Mouse (Mus musculus) kidney, embryonic 15.5 days (tissue): ENCODE measurements around the gene Ltb4r1. TPM values are rescaled to one million over a fixed set of nuclear protein-coding genes. Genes with fewer than 3 reads are reported as not detected.

Experiments used
- ATAC-seq: fragments of 200-750 bp; cut with Nextera tagmentation; replicated peaks from 2 replicates; pipeline ENCODE4 v1.8.0; 2017; ENCODE audit warnings: moderate TSS enrichment; ENCODE audit not compliant: low FRiP score
- H3K27ac ChIP-seq: fragments of 300-500 bp; sonication (generic); 2 replicates; pipeline ENCODE4 v1.5.1; 2015; ENCODE audit warnings: mild to moderate bottlenecking, inconsistent platforms
- H3K27me3 ChIP-seq: fragments of 300-500 bp; sonication (generic); 2 replicates; pipeline ENCODE4 v1.6.1; 2015; ENCODE audit warnings: inconsistent platforms
- H3K36me3 ChIP-seq: fragments of 300-500 bp; sonication (generic); 2 replicates; pipeline ENCODE4 v1.6.1; 2015; ENCODE audit warnings: inconsistent platforms
- H3K4me1 ChIP-seq: fragments of 300-500 bp; sonication (generic); 2 replicates; pipeline ENCODE4 v1.6.1; 2015; ENCODE audit warnings: inconsistent platforms
- H3K4me2 ChIP-seq: fragments of 300-500 bp; sonication (generic); 2 replicates; pipeline ENCODE4 v1.6.1; 2015; ENCODE audit warnings: moderate library complexity, mild to moderate bottlenecking, inconsistent platforms
- H3K4me3 ChIP-seq: fragments of 300-500 bp; sonication (generic); replicated peaks from 2 replicates; pipeline ENCODE4 v1.5.1; 2015; ENCODE audit warnings: mild to moderate bottlenecking, inconsistent platforms
- H3K9ac ChIP-seq: fragments of 300-500 bp; sonication (generic); 2 replicates; pipeline ENCODE4 v1.6.1; 2015; ENCODE audit warnings: mild to moderate bottlenecking, inconsistent platforms
- H3K9me3 ChIP-seq: fragments of 300-500 bp; sonication (generic); replicated peaks from 2 replicates; pipeline ENCODE4 v1.6.1; 2016; ENCODE audit warnings: inconsistent platforms
- WGBS: fragments of 180-500 bp; shearing (Covaris S2); methylation state at CpG from one replicate; pipeline ENCODE4 v1.1.7; 2015; ENCODE audit warnings: mixed read lengths; 5-methylcytosine and 5-hydroxymethylcytosine counted together
- polyA plus RNA-seq: library from polyadenylated mRNA; unstranded; fragments of >200 nt; fragmentation: Nextera tagmentation; extraction: Ambion mirVana; gene quantifications from 2 replicates; pipeline ENCODE4 v1.2.1, GENCODE M21; 2015

Gene Ltb4r1
- polyA plus RNA-seq, 1 experiment from 2014 or later, result 0.73 TPM

DNA sequence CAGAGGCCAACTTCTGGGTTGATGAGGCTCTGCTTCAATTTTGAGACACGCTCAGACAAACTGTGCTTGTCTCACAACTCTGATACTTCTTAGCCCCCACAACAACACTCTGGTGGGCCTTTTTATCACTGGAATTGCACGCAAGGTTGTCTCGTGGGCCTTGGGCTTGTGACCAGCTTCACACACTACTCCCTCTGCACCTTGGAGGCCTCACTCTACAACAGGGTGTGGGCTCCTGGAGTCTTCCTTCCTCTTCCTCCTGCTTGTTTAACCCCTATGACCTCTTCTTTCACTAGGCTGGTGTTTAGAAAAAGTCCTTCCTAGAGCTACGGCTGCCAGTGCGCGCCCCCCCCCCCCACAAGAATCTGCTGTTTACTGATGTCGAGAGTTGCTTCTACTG, 10.9 kb downstream of the Ltb4r1 start:
- H3K36me3 ChIP-seq, result 0 out of 2 replicates have a peak, but pooled peaks cover 5% of the 10 kb centered on the region
- H3K9me3 ChIP-seq, result no peaks in the 10 kb centered on the region
- H3K4me2 ChIP-seq, result no peak overlapping the region
- H3K4me3 ChIP-seq, result no peak overlapping the region
- no peak overlapping the region for H3K9ac ChIP-seq
- 57% methylated on average over 7 of the region's 7 CpGs for WGBS
- H3K27ac ChIP-seq, result no peak overlapping the region
- peaks cover 8% of the 10 kb centered on the region for H3K27me3 ChIP-seq
- no peak for ATAC-seq
- peaks cover 13% of the 10 kb centered on the region for H3K4me1 ChIP-seq

DNA sequence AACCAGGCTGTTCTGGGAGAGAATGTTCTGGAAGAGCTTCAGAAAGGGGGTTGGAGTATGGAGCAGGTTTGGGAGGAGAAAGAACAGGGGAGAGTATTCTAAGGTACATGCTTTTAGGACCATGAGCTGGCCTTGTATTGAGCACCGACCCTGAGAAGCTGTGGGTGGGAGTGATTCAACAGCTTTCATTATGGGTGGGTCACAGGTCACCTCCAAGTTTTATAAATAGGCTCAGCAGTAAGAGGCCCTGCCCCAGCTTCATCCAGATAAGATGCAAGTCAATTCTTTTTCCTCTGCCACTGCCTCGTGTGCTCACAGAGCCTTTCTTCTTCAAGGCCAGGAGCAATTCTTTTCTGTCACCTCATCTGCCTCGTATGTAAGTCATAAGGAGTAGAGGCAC, 11.4 kb downstream of the Ltb4r1 start:
- H3K36me3 ChIP-seq, result 0 out of 2 replicates have a peak, but pooled peaks cover 5% of the 10 kb centered on the region
- H3K27ac ChIP-seq, result no peak overlapping the region
- H3K4me3 ChIP-seq, result no peak overlapping the region
- H3K27me3 ChIP-seq, result peaks cover 12% of the 10 kb centered on the region
- WGBS, result 31% methylated on average over 3 of the region's 3 CpGs
- no peak overlapping the region for H3K4me2 ChIP-seq
- ATAC-seq, result no peak
- H3K4me1 ChIP-seq, result peaks cover 18% of the 10 kb centered on the region
- no peaks in the 10 kb centered on the region for H3K9me3 ChIP-seq
- no peak overlapping the region for H3K9ac ChIP-seq

DNA sequence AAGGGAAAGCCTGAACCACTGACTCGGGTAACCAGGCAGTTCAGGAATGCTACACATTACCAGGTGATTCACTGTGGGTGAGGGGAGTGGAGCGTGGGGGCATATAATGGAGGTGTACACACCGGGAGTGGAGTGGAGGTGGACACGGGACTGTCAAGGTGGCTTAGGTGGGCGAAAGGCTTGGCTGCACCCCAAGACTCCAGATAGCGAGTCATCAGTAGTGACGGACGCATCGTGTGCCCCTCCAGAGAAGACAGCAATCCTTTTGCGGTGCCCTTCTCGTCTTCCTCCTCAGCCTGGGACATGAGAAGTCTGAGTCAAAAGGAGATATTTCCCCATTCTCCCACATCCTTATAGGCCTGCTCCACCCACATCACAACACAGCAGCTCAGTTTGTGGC, 12.0 kb downstream of the Ltb4r1 start:
- ATAC-seq, result no peak
- no peak overlapping the region for H3K4me3 ChIP-seq
- no peak overlapping the region for H3K27ac ChIP-seq
- 0 out of 2 replicates have a peak, but pooled peaks cover 5% of the 10 kb centered on the region for H3K36me3 ChIP-seq
- H3K9ac ChIP-seq, result no peak overlapping the region
- peaks cover 24% of the 10 kb centered on the region for H3K4me1 ChIP-seq
- WGBS, result 88% methylated on average over 11 of the region's 11 CpGs
- H3K27me3 ChIP-seq, result peaks cover 14% of the 10 kb centered on the region
- no peaks in the 10 kb centered on the region for H3K9me3 ChIP-seq
- no peak overlapping the region for H3K4me2 ChIP-seq

DNA sequence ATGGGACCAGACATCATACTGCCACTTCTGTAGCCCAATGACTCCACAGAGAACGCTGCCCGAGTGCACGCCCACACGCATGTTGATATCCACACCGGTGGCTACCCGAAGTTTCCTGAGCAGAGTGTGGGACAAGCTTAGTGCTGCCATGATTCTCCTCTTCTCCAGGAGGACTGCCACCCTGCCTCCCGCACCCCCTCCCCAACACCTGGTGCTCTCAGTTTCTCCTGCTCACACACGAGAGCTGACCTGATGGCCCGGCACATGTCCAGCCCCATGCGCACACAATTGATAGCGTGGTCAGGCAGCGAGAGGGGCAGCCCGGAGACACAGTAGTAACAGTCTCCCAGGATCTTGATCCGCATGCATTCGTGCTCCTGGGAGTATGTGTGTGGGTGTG, 12.9 kb downstream of the Ltb4r1 start:
- 87% methylated on average over 15 of the region's 15 CpGs for WGBS
- H3K9me3 ChIP-seq, result no peaks in the 10 kb centered on the region
- peaks cover 16% of the 10 kb centered on the region for H3K27me3 ChIP-seq
- no peak for ATAC-seq
- H3K36me3 ChIP-seq, result 0 out of 2 replicates have a peak, but pooled peaks cover 5% of the 10 kb centered on the region
- H3K4me1 ChIP-seq, result peaks cover 33% of the 10 kb centered on the region
- no peak overlapping the region for H3K4me2 ChIP-seq
- no peak overlapping the region for H3K4me3 ChIP-seq
- no peak overlapping the region for H3K27ac ChIP-seq
- no peak overlapping the region for H3K9ac ChIP-seq

DNA sequence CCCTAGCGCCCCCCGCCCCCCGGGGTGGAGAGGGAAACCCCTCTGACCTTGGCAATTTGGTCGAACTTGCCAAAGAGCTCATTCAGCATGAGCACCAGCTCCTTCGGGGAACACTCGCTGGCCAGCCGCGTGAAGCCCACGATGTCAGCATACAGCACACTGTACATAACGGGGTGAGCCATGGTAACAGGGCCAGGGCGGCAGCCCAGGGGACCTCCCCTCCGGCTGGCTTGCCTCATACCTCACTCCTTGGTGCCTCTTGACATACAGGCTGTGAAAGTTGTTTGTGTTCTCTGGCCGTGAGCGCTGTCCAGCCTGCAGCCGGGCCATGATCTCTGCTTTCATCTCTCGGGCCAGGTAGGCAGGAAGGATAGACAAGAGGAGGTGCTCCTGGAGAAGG, 13.9 kb downstream of the Ltb4r1 start:
- ATAC-seq, result no peak
- Histone ChIP-seq H3K9me3 (no peaks in the 10 kb centered on the region), H3K27me3 (peaks cover 24% of the 10 kb centered on the region), H3K36me3 (0 out of 2 replicates have a peak, but pooled peaks cover 5% of the 10 kb centered on the region), H3K4me1 (peaks cover 43% of the 10 kb centered on the region), H3K4me3 (no peak overlapping the region), H3K4me2 (no peak overlapping the region), H3K27ac (no peak overlapping the region), H3K9ac (no peak overlapping the region)
- WGBS, result 53% methylated on average over 16 of the region's 16 CpGs

DNA sequence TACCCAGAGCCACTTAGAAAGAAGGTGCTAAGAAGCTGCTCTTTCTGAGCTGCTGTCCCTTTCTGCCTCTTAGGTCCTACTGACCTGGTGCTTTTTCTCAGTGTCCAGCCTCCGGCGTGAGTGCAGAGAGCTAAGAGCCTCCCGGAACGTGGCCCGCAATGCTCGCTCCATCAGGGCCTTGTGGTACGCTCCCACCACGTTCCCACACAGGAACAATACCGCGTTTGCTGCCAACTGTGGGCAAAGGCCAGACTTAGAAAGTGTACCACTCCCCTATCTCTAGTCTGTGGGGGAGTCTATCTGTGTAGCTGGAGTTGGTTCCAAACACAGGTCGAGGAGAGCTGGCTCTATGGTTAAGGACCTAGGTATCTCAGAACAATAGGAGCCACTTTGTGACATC, 15.0 kb downstream of the Ltb4r1 start:
- Histone ChIP-seq H3K9me3 (no peaks in the 10 kb centered on the region), H3K4me3 (no peak overlapping the region), H3K36me3 (0 out of 2 replicates have a peak, but pooled peaks cover 5% of the 10 kb centered on the region), H3K9ac (no peak overlapping the region), H3K4me2 (no peak overlapping the region), H3K4me1 (peaks cover 48% of the 10 kb centered on the region), H3K27me3 (peaks cover 35% of the 10 kb centered on the region), H3K27ac (no peak overlapping the region)
- no peak for ATAC-seq
- 83% methylated on average over 11 of the region's 11 CpGs for WGBS

DNA sequence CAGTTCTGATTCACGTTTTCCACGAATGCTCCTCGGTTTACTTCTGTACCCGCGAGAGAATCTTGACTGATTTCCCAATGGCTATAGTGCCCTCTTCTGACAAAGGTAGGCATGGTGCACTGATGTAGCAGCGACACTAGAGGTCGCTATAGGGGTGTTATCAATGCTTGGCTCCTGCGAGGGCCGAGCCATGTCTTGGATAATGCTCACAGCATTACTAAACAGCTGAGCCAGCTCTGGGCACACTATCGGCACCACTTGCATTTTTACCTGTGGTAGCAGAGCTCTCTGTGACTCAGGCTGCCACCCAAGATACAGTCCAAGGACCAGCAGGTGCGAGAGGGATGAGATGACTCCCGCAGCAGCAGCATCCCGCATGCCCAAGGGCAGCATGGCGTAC, 15.5 kb downstream of the Ltb4r1 start:
- peaks cover 48% of the 10 kb centered on the region for H3K4me1 ChIP-seq
- H3K36me3 ChIP-seq, result 0 out of 2 replicates have a peak, but pooled peaks cover 5% of the 10 kb centered on the region
- H3K4me2 ChIP-seq, result peak overlapping the region; percentile 83
- 0 out of 2 replicates have a peak overlapping the region, but pooled peaks have one; percentile 13 for H3K4me3 ChIP-seq
- no peak overlapping the region for H3K27ac ChIP-seq
- ATAC-seq, result 0 out of 2 replicates have a peak, but pooled peaks have one; percentile 27
- H3K9me3 ChIP-seq, result no peaks in the 10 kb centered on the region
- 17% methylated on average over 14 of the region's 14 CpGs for WGBS
- H3K27me3 ChIP-seq, result peaks cover 36% of the 10 kb centered on the region
- no peak overlapping the region for H3K9ac ChIP-seq

DNA sequence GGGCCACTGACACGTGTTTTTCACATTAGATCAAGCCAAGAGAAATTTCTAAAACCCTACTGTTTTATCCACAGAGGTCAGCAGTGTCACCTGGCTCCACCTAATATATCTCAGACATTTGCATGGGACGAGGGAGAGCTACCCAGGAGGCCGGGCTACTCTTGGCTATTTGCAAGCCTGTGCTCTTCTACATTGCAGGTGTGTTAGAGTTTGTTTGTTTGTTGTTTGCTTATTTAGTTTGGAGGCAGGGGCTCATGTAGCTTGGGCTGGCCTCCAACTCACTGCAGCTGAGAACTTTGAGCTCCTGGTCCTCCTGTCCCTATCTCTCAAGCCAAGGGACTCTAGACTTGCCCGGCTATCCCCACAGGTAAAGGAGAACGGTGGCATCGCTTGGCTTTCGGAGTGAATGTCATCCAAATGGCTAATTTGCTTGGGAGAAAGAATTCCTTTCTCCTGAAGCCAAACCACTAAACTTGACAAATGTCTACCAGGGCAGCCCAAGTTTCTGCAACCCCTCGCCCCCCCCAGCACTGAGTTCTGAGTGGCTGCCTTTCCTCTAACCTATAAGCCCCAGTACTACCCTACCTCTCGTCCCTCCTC, 16.7 kb downstream of the Ltb4r1 start:
- no peak for ATAC-seq
- Histone ChIP-seq H3K9ac (no peak overlapping the region), H3K4me1 (peaks cover 45% of the 10 kb centered on the region), H3K4me2 (peak overlapping the region; percentile 83), H3K27me3 (peaks cover 43% of the 10 kb centered on the region), H3K36me3 (0 out of 2 replicates have a peak, but pooled peaks cover 2% of the 10 kb centered on the region), H3K9me3 (no peaks in the 10 kb centered on the region), H3K4me3 (peak overlapping the region; percentile 51), H3K27ac (peak overlapping the region; percentile 89)
- WGBS, result 43% methylated on average over 9 of the region's 9 CpGs

DNA sequence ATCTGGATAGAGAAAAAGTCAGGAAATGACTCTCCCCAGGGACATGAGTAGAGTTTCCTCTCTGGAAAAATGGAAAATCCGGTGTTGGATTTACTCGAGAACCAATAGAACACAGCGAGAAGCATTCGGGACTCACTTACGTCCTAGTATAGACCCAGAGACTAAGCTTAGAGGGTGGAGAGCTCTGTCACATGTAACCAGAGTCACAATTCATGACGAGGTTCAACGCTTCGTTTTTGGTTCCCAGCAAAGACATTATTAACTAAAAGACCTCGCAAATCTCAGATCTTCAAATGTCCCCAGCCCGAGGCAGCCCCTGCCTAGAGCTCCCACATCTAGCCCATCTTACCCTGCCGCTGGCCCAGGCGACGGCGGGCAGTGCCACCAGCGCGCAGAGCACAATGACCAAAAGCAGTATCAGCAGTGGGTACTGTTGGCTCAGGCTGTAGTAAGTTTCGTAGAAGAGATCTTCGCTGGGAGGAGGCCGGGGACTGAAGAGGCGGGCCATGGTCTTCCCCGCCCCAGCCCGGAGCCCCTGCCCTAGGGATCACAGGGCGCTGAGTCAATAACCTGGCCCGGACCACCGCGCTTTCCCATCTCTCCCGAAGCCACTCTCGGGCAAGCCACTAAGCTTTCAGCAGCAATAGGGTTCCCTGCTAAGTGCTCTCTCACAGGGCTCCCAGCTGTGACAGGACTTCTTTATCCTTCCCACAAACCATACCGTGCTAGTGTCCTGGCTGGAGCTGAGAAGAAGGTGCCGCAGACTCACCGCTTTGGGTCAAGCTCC, 17.6 kb downstream of the Ltb4r1 start:
- peak; percentile 50 for ATAC-seq
- Histone ChIP-seq H3K27me3 (peaks cover 45% of the 10 kb centered on the region), H3K4me2 (peak overlapping the region; percentile 83), H3K9me3 (no peaks in the 10 kb centered on the region), H3K36me3 (no peaks in the 10 kb centered on the region), H3K9ac (peak overlapping the region; percentile 50), H3K4me3 (peak overlapping the region; percentile 51), H3K4me1 (peaks cover 50% of the 10 kb centered on the region), H3K27ac (peak overlapping the region; percentile 89)
- 2% methylated on average over 31 of the region's 31 CpGs for WGBS

DNA sequence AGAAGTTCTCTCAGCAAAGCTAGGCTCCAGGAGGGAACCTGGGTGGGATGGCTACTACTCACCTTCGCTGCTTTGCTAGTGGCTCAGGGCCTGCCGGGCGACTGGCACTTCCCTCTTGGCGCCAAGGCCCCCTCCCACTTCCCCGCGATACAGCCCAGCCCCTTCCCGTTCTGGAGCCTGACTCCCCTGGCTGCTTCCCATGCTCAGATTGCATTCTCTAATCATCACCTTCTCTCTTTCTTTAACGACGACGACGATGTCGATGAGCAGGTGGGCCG, 18.1 kb downstream of the Ltb4r1 start, which contains the start of gene Adcy4:
Gene Adcy4 (minus strand): TSS at position 138 of the 278 bp plus-strand sequence.
- ATAC-seq, result no peak
- WGBS, result 4% methylated on average over 13 of the region's 13 CpGs
- H3K27ac ChIP-seq, result peak within 1 kb of the TSS; percentile 89
- H3K9ac ChIP-seq, result peak within 1 kb of the TSS; percentile 50
- H3K4me3 ChIP-seq, result peak within 1 kb of the TSS; percentile 51
- H3K4me1 ChIP-seq, result peaks cover 56% of the 10 kb centered on the region
- H3K36me3 ChIP-seq, result no peaks in the 10 kb centered on the region
- peak within 1 kb of the TSS; percentile 83 for H3K4me2 ChIP-seq
- H3K9me3 ChIP-seq, result no peaks in the 10 kb centered on the region
- H3K27me3 ChIP-seq, result peaks cover 45% of the 10 kb centered on the region

DNA sequence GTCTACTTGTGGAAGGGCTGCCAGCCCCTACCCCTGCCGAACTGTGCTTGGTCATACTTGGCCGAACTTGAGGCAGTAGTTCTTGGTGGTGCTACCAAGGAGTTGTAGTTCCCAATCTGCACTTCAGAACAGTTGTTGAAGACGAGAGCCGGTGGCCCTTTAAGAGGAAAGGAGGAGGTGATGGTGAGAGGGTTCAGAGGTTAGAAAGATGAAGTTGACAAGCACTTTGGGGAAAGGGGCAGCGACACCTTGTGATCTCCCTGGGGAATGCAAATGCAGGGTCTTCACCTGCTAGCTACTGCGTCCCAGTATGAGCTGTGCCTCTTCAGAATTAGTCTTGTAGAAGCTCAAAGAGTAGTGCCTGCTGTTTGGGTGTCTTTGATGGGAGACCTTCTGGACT, 19.4 kb downstream of the Ltb4r1 start:
- no peaks in the 10 kb centered on the region for H3K36me3 ChIP-seq
- H3K4me3 ChIP-seq, result no peak overlapping the region
- no peak overlapping the region for H3K27ac ChIP-seq
- no peak overlapping the region for H3K9ac ChIP-seq
- no peak for ATAC-seq
- no peaks in the 10 kb centered on the region for H3K9me3 ChIP-seq
- H3K4me1 ChIP-seq, result peaks cover 56% of the 10 kb centered on the region
- 31% methylated on average over 6 of the region's 6 CpGs for WGBS
- H3K27me3 ChIP-seq, result peaks cover 50% of the 10 kb centered on the region
- H3K4me2 ChIP-seq, result no peak overlapping the region

DNA sequence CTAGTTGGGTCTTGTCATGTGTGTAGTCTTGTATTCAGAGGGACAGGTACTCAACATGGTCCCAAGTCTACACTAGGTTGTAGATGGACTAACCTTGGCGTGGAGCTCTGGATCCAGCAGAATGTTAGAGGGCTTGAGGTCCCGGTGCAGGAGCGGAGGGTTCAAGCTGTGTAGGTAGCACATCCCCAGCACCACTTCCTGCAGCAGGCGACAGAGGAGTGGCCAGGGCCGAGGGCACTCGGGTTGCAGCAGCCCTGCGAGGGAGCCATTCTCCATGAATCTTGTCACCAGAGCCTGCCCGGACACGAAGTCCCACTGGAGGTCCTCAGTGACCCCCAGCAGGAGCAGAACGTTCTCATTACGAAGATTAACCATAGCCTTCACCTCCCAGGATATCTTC, 22.0 kb downstream of the Ltb4r1 start:
- Histone ChIP-seq H3K27me3 (peaks cover 36% of the 10 kb centered on the region), H3K4me1 (peaks cover 38% of the 10 kb centered on the region), H3K36me3 (no peaks in the 10 kb centered on the region), H3K9ac (0 out of 2 replicates have a peak overlapping the region, but pooled peaks have one; percentile 40), H3K4me2 (peak overlapping the region; percentile 83), H3K4me3 (peak overlapping the region; percentile 51), H3K9me3 (no peaks in the 10 kb centered on the region), H3K27ac (no peak overlapping the region)
- 31% methylated on average over 11 of the region's 11 CpGs for WGBS
- ATAC-seq, result no peak
